Mouse (Mus musculus) mouse trophoblast stem cell (cell line): ENCODE measurements around the gene Kcng3.

Experiments
- in situ Hi-C, 2 experiments: fragments of 300-500 bp; cut with MseI, MboI; formaldehyde crosslinking; loops; 2 replicates in 1 of 2; 3 replicates in 1 of 2; pipeline ENCODE4 v1.15.1; 2025

Gene Kcng3

GRCm38 (mm10) chr17:83555836-83556235 is 75.9 kb downstream of the Kcng3 start:
- in situ Hi-C loops = no loop called here

GRCm38 (mm10) chr17:83554997-83555396 is 76.7 kb downstream of the Kcng3 start:
- in situ Hi-C loops = no loop called here

- in situ Hi-C loops = no loop called here
These were observed 83.0 kb downstream of the Kcng3 start for GRCm38 (mm10) chr17:83548501-83549233.

DNA sequence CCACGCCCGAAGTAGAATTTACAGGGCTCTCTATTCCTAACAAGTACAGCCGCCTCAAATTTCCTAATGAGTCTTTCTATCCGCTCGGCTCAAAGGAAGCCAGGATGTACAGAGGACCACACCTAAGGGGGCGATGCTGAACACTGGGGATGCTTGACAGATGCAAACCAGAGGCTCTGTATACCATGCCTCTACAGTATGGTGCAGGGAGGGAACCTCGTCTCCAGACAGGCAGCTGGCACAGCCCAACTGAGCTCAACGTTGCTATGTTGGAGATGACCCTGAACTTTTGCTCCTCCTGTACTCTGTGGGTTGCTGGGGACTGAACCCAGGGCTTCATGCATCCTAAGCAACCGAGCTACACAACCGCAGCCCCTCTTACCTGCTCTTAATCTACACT is 84.5 kb downstream of the Kcng3 start:
- in situ Hi-C loops = no loop called here

GRCm38 (mm10) chr17:83545756-83546742 is 85.6 kb downstream of the Kcng3 start:
- in situ Hi-C loops = no loop called here

DNA sequence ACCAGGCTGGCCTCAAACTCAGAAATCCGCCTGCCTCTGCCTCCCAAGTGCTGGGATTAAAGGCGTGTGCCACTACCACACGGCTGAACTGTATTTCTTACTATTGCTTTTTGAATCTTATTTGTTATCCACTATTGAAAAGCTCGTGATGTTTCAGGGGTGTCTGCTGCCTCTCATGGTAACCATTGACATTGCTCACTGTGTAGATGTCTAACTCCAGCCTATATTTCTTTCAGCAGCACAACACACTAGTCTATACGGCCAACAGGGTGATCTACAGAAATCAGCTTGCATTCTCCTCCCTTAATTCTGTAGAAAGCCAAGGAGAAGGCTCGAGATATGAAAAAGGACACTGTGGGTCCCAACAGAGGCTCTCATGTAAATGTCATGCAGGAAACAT is 86.4 kb downstream of the Kcng3 start:
- in situ Hi-C loops = no loop called here

DNA sequence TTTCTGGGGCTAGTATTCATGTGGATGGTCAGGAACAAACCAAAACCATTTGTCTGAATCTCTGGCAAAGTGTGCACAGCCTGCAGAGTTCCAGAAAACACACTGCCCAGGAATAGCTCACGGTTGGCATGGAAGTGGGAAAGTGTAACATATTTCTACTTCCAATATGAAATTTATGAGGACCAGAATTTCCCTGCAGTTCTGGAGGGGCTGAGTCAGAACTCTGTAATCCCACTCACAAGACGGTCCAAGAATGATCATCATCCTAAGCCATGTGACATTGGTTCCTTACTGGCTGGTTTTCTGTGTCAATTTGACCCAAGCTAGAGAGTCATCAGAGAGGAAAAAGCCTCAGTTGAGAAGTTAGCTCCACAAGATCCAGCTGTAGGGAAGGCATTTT is 89.3 kb downstream of the Kcng3 start:
- in situ Hi-C loops = no loop called here

- in situ Hi-C loops = no loop called here
These were observed 92.2 kb downstream of the Kcng3 start for GRCm38 (mm10) chr17:83539262-83540037.

- in situ Hi-C loops = no loop called here
These were observed 93.0 kb downstream of the Kcng3 start for GRCm38 (mm10) chr17:83538694-83539093.

GRCm38 (mm10) chr17:83538141-83538540 is 93.6 kb downstream of the Kcng3 start:
- in situ Hi-C loops = no loop called here
